Mouse (Mus musculus) testis, adult 2 months (tissue): Measurements from ENCODE around the gene Syn3.

Experiments
- CTCF ChIP-seq: fragments of 200-500 bp; IDR thresholded peaks from 2 replicates; pipeline ENCODE4 v1.5.1; 2012; ENCODE audit warnings: low read depth, mild to moderate bottlenecking, inconsistent platforms, low read length, moderate library complexity; ENCODE audit not compliant: control insufficient read depth, insufficient read depth, insufficient replicate concordance
- POLR2A ChIP-seq: fragments of 200-500 bp; IDR thresholded peaks from 2 replicates; pipeline ENCODE4 v1.6.1; 2012; ENCODE audit warnings: low read depth, mild to moderate bottlenecking, inconsistent platforms, low read length, moderate library complexity; ENCODE audit not compliant: control insufficient read depth

GRCm38 (mm10) chr10:86304583-86304982 lies 194.1 kb downstream of the Syn3 start:
- TF ChIP-seq CTCF (no peak), POLR2A (no peak)
